Mouse (Mus musculus) lung, embryonic 14.5 days (tissue): ENCODE measurements around the gene Zbtb32. TPM values are rescaled to one million over a fixed set of nuclear protein-coding genes. Genes with fewer than 3 reads are reported as not detected.

Source experiments
- ATAC-seq: fragments of 200-750 bp; cut with Nextera tagmentation; 2 replicates; pipeline ENCODE4 v1.8.0; 2017; ENCODE audit warnings: mild to moderate bottlenecking, moderate TSS enrichment, moderate library complexity; ENCODE audit not compliant: insufficient read depth
- DNase-seq: peaks from one replicate; pipeline ENCODE4 v3.0.0-alpha.2; 2015
- H3K27ac ChIP-seq: fragments of 300-500 bp; sonication (generic); 2 replicates; pipeline ENCODE4 v1.5.1; 2014; ENCODE audit warnings: low read depth, mild to moderate bottlenecking, moderate library complexity
- H3K27me3 ChIP-seq: fragments of 300-500 bp; sonication (generic); 2 replicates; pipeline ENCODE4 v1.6.1; 2014; ENCODE audit warnings: low read length, control low read depth; ENCODE audit not compliant: insufficient read depth
- H3K36me3 ChIP-seq: fragments of 300-500 bp; sonication (generic); 2 replicates; pipeline ENCODE4 v1.6.1; 2014; ENCODE audit warnings: control low read depth; ENCODE audit not compliant: insufficient read depth
- H3K4me1 ChIP-seq: fragments of 300-500 bp; sonication (generic); 2 replicates; pipeline ENCODE4 v1.6.1; 2014; ENCODE audit warnings: antibody characterized with exemption, control low read depth; ENCODE audit not compliant: insufficient read depth
- H3K4me2 ChIP-seq: fragments of 300-500 bp; sonication (generic); 2 replicates; pipeline ENCODE4 v1.6.1; 2014; ENCODE audit warnings: mild to moderate bottlenecking
- H3K4me3 ChIP-seq: fragments of 300-500 bp; sonication (generic); 2 replicates; pipeline ENCODE4 v1.5.1; 2014; ENCODE audit warnings: low read depth, low read length
- H3K9ac ChIP-seq: fragments of 300-500 bp; sonication (generic); 2 replicates; pipeline ENCODE4 v1.6.1; 2014
- H3K9me3 ChIP-seq: fragments of 300-500 bp; sonication (generic); 2 replicates; pipeline ENCODE4 v1.6.1; 2016; ENCODE audit warnings: low read depth, low read length, control low read depth
- CTCF ChIP-seq: IDR thresholded peaks from 2 replicates; pipeline ENCODE4 v1.5.1; 2016; ENCODE audit warnings: antibody characterized with exemption, low read depth
- WGBS: fragments of 180-500 bp; shearing (Covaris S2); extraction: QIAGEN DNeasy Blood & Tissue Kit; methylation state at CpG from one replicate; pipeline ENCODE4 v1.1.7; 2014; 5-methylcytosine and 5-hydroxymethylcytosine counted together
- polyA plus RNA-seq: library from polyadenylated mRNA; unstranded; fragments of >200 nt; fragmentation: Nextera tagmentation; extraction: Ambion mirVana; gene quantifications from 2 replicates; pipeline ENCODE4 v1.2.1, GENCODE M21; 2014

Gene Zbtb32
- polyA plus RNA-seq, 1 experiment from 2014 or later = 2.4 TPM

DNA sequence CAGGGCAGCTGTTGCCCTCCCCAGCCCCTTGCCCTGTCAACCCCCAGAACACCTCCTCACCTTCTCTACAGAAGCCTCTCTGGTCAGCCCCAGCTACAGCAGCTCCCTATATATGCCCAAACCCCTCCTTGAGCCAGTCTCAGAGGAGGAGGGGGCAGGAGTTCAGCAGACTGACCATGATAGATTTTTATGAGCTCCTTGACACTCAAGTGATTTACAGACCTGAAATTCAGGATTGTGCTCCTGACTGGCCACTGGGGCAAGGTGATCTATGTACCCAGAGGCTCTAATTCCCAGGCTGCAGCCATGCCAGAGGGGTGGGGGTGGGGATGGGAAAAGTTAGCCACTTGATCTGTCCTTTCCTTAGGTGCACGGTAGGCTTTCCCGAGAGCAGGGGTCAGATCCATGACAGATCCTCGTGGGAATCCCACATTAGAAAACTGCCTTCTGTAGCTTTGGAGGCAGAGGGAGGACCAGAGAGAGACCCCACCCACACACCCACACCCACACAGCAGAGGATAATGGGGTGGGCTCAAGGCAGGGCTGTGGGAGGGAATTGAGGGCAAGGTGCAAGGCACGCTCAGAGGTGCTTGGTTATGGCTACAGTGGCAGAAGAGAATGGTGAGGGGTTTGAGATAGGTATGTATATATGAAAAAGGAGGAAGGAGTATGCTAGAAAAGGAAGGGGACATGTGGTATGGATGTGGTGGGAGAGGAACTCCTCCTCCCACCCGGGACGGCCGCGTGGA is 14.1 kb upstream of the Zbtb32 start, which contains the start of gene Upk1a:
TSS of gene Upk1a (minus strand) at position 194 of the 749 bp plus-strand sequence.
- ATAC-seq = no peak; the same call in 1 of the 2 replicates
- 59% methylated on average over 8 of the region's 8 CpGs for WGBS

GRCm38 (mm10) chr7:30610043-30610442 is 11.3 kb upstream of the Zbtb32 start:
- Histone ChIP-seq H3K36me3 (no peaks in the 10 kb centered on the region), H3K9ac (no peak overlapping the region), H3K27me3 (no peaks in the 10 kb centered on the region), H3K9me3 (no peaks in the 10 kb centered on the region), H3K4me3 (no peak overlapping the region), H3K4me2 (no peak overlapping the region), H3K4me1 (no peaks in the 10 kb centered on the region), H3K27ac (no peak overlapping the region)
- 48% methylated on average over 7 of the region's 7 CpGs for WGBS
- DNase-seq = no peak
- ATAC-seq = no peak
- no peak for TF ChIP-seq CTCF

More for the DNA sequence above, 14.1 kb upstream of the Zbtb32 start, which contains the start of gene Upk1a:
- no peaks in the 10 kb centered on the region for H3K4me1 ChIP-seq
- no peak within 1 kb of the TSS for H3K9ac ChIP-seq
- TF ChIP-seq CTCF = no peak
- H3K4me2 ChIP-seq = no peak within 1 kb of the TSS
- no peaks in the 10 kb centered on the region for H3K9me3 ChIP-seq
- no peaks in the 10 kb centered on the region for H3K27me3 ChIP-seq
- H3K27ac ChIP-seq = no peak within 1 kb of the TSS
- peaks cover 25% of the 10 kb centered on the region for H3K36me3 ChIP-seq
- H3K4me3 ChIP-seq = no peak within 1 kb of the TSS
- no peak for DNase-seq

GRCm38 (mm10) chr7:30608476-30608875 is 9.8 kb upstream of the Zbtb32 start:
- Histone ChIP-seq H3K27ac (no peak overlapping the region), H3K4me2 (no peak overlapping the region), H3K4me3 (no peak overlapping the region), H3K9me3 (no peaks in the 10 kb centered on the region), H3K36me3 (no peaks in the 10 kb centered on the region), H3K4me1 (no peaks in the 10 kb centered on the region), H3K9ac (no peak overlapping the region), H3K27me3 (no peaks in the 10 kb centered on the region)
- DNase-seq (no peak), ATAC-seq (no peak)
- WGBS = 49% methylated on average over 16 of the region's 16 CpGs
- TF ChIP-seq CTCF = no peak

- Histone ChIP-seq H3K4me1 (no peaks in the 10 kb centered on the region), H3K9ac (no peak overlapping the region), H3K4me3 (no peak overlapping the region), H3K4me2 (no peak overlapping the region), H3K27me3 (no peaks in the 10 kb centered on the region), H3K36me3 (no peaks in the 10 kb centered on the region), H3K27ac (no peak overlapping the region), H3K9me3 (no peaks in the 10 kb centered on the region)
- peak; percentile 72 for DNase-seq
- WGBS = 18% methylated on average over 8 of the region's 8 CpGs
- TF ChIP-seq CTCF = peak; percentile 81
- 0 out of 2 replicates have a peak, but pooled peaks have one; percentile 44 for ATAC-seq
Measured at GRCm38 (mm10) chr7:30607706-30608309, 9.1 kb upstream of the Zbtb32 start.

GRCm38 (mm10) chr7:30604944-30605343 is 6.2 kb upstream of the Zbtb32 start:
- H3K9me3 ChIP-seq = no peaks in the 10 kb centered on the region
- DNase-seq (no peak), ATAC-seq (no peak)
- WGBS = 82% methylated on average over 8 of the region's 8 CpGs
- TF ChIP-seq CTCF = no peak
- no peaks in the 10 kb centered on the region; the same call in 1 of the 2 replicates for H3K4me1 ChIP-seq
- no peaks in the 10 kb centered on the region for H3K27me3 ChIP-seq
- no peak overlapping the region for H3K4me3 ChIP-seq
- no peak overlapping the region for H3K9ac ChIP-seq
- H3K27ac ChIP-seq = no peak overlapping the region
- no peak overlapping the region for H3K4me2 ChIP-seq
- no peaks in the 10 kb centered on the region for H3K36me3 ChIP-seq

- H3K4me1 ChIP-seq = no peaks in the 10 kb centered on the region; the same call in 1 of the 2 replicates
- H3K9me3 ChIP-seq = no peaks in the 10 kb centered on the region
- DNase-seq (no peak), ATAC-seq (no peak)
- TF ChIP-seq CTCF = no peak
- H3K9ac ChIP-seq = no peak overlapping the region
- no peak overlapping the region for H3K27ac ChIP-seq
- H3K27me3 ChIP-seq = no peaks in the 10 kb centered on the region
- no peaks in the 10 kb centered on the region for H3K36me3 ChIP-seq
- H3K4me3 ChIP-seq = no peak overlapping the region
- WGBS = 46% methylated on average over 8 of the region's 8 CpGs
- no peak overlapping the region for H3K4me2 ChIP-seq
Measured at GRCm38 (mm10) chr7:30604424-30604823, 5.7 kb upstream of the Zbtb32 start.

GRCm38 (mm10) chr7:30602583-30602982 is 3.9 kb upstream of the Zbtb32 start:
- WGBS = 19% methylated on average over 3 of the region's 3 CpGs
- Histone ChIP-seq H3K9me3 (no peaks in the 10 kb centered on the region), H3K4me2 (no peak overlapping the region), H3K36me3 (no peaks in the 10 kb centered on the region), H3K4me1 (no peaks in the 10 kb centered on the region; the same call in 1 of the 2 replicates), H3K27me3 (no peaks in the 10 kb centered on the region), H3K4me3 (no peak overlapping the region), H3K27ac (peak overlapping the region; percentile 88), H3K9ac (no peak overlapping the region)
- peak; percentile 76 for DNase-seq
- TF ChIP-seq CTCF = no peak
- peak; percentile 52 for ATAC-seq
